Comparison of ENCODE assay signal across 17 mouse cellular contexts in the genomic region with DNA sequence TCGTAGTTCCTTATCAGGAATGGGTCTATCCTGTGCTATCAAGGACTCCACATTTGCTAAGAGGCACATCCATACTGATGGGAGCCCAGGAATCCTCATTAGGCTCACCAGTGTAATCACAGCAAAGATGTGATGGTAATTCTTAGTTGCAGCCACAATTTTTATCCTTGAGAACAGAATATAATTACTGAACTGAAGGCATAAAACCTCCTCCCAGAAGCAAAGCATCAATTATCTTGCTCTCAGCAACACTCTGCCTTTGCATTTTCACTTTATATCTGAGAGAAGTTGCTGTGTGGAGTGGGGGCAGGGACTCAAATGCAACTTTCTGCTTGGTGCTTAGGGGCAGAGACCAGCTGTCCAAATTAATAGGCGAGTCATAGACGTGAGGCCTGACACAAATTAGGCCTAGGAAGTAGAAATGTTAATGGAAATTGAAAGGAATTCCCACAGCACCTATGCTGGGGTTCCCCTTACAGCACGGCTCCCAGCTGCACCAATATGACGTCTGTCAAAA.
A peak's percentile ranks its signal among the peaks of the same experiment; 100 is the strongest.
DNase-seq lines count a peak whose midpoint lies in the region; ATAC-seq and TF ChIP-seq lines count a peak whose summit lies in the region.
"Had no signal": no experiment of that assay in that cellular context is flagged by ENCODE, and none has a peak within 500 bp of the region (broad histone marks: within the 10 kb centered on the region; RNA-seq: fewer than 3 reads in every experiment).

No protein-coding gene starts in this region.

- H3K9me3 ChIP-seq in midbrain, embryonic 11.5 days (ENCODE audit: control insufficient read depth, low read length): no peaks in the 10 kb centered on the region
- no peaks in the 10 kb centered on the region for H3K9me3 ChIP-seq in midbrain, embryonic 10.5 days (replicated peaks)
- no peaks in the 10 kb centered on the region for H3K9me3 ChIP-seq in forebrain, postnatal 0 days (ENCODE audit: low read length)
- H3K9me3 ChIP-seq in midbrain, embryonic 12.5 days: no peaks in the 10 kb centered on the region
- H3K9me3 ChIP-seq: limb, embryonic 13.5 days had no signal

- no peak overlapping the region for H3K27ac ChIP-seq in midbrain, embryonic 11.5 days (ENCODE audit: low read depth, low read length)
- H3K27ac ChIP-seq in midbrain, embryonic 10.5 days (replicated peaks): no peak overlapping the region
- H3K27ac ChIP-seq in forebrain, postnatal 0 days (ENCODE audit: low read depth, low read length): no peak overlapping the region
- no peak overlapping the region for H3K27ac ChIP-seq in midbrain, embryonic 12.5 days (replicated peaks)
- H3K27ac ChIP-seq in kidney, adult 2 months (ENCODE audit: insufficient read depth, low read depth, low read length): no peak overlapping the region
- H3K27ac ChIP-seq: limb, embryonic 13.5 days; macrophage had no signal

- no peak for DNase-seq in midbrain, embryonic 11.5 days (ENCODE audit: low spot score, missing footprints)
- DNase-seq in midbrain, embryonic 10.5 days (ENCODE audit: low spot score): no peak
- DNase-seq in forebrain, postnatal 0 days: no peak
- peak; percentile 4 for DNase-seq in telencephalon, adult 2 months (ENCODE audit: low read depth, low spot score)
- no peak for DNase-seq in kidney, adult 2 months
- DNase-seq in heart, adult 18-20 months: no peak
- DNase-seq: adrenal gland, adult 8-10 months; cerebellum, postnatal 14 days; heart, adult 11 months; kidney, postnatal 14 days; liver, postnatal 0 days; right cerebral cortex, adult 18-20 months had no signal

- no peak overlapping the region for H3K4me2 ChIP-seq in midbrain, embryonic 11.5 days
- H3K4me2 ChIP-seq in forebrain, postnatal 0 days (ENCODE audit: low read depth): no peak overlapping the region
- H3K4me2 ChIP-seq in midbrain, embryonic 12.5 days (replicated peaks): no peak overlapping the region
- H3K4me2 ChIP-seq: limb, embryonic 13.5 days had no signal

- H3K4me3 ChIP-seq in midbrain, embryonic 11.5 days (ENCODE audit: low read depth, low read length): no peak overlapping the region
- H3K4me3 ChIP-seq in midbrain, embryonic 10.5 days: no peak overlapping the region
- no peak overlapping the region for H3K4me3 ChIP-seq in forebrain, postnatal 0 days (ENCODE audit: low read depth, low read length)
- no peak overlapping the region for H3K4me3 ChIP-seq in midbrain, embryonic 12.5 days
- H3K4me3 ChIP-seq in kidney, adult 2 months (ENCODE audit: insufficient read depth, low read depth, low read length): no peak overlapping the region
- H3K4me3 ChIP-seq: limb, embryonic 13.5 days had no signal

- no peaks in the 10 kb centered on the region for H3K27me3 ChIP-seq in midbrain, embryonic 11.5 days (ENCODE audit: control insufficient read depth, insufficient read depth, low read length)
- H3K27me3 ChIP-seq in midbrain, embryonic 10.5 days (ENCODE audit: low read depth, poor library complexity, severe bottlenecking): no peaks in the 10 kb centered on the region
- no peaks in the 10 kb centered on the region for H3K27me3 ChIP-seq in forebrain, postnatal 0 days (ENCODE audit: insufficient read depth, low read length)
- H3K27me3 ChIP-seq in midbrain, embryonic 12.5 days: no peaks in the 10 kb centered on the region
- no peaks in the 10 kb centered on the region for H3K27me3 ChIP-seq in kidney, adult 2 months (replicated peaks; ENCODE audit: control insufficient read depth, insufficient read depth, low read length)
- H3K27me3 ChIP-seq: limb, embryonic 13.5 days had no signal

- H3K36me3 ChIP-seq in midbrain, embryonic 11.5 days (ENCODE audit: control insufficient read depth, insufficient read depth, low read length): no peaks in the 10 kb centered on the region
- H3K36me3 ChIP-seq in midbrain, embryonic 10.5 days: no peaks in the 10 kb centered on the region
- H3K36me3 ChIP-seq in forebrain, postnatal 0 days (ENCODE audit: insufficient read depth): no peaks in the 10 kb centered on the region
- no peaks in the 10 kb centered on the region for H3K36me3 ChIP-seq in midbrain, embryonic 12.5 days
- no peaks in the 10 kb centered on the region for H3K36me3 ChIP-seq in kidney, adult 2 months (ENCODE audit: control insufficient read depth, insufficient read depth, low read length)
- H3K36me3 ChIP-seq: limb, embryonic 13.5 days had no signal

- no peaks in the 10 kb centered on the region for H3K4me1 ChIP-seq in midbrain, embryonic 11.5 days (ENCODE audit: control insufficient read depth, insufficient read depth, low read length)
- H3K4me1 ChIP-seq in midbrain, embryonic 10.5 days: no peaks in the 10 kb centered on the region
- H3K4me1 ChIP-seq in forebrain, postnatal 0 days (ENCODE audit: insufficient read depth): no peaks in the 10 kb centered on the region
- no peaks in the 10 kb centered on the region for H3K4me1 ChIP-seq in midbrain, embryonic 12.5 days
- H3K4me1 ChIP-seq in kidney, adult 2 months (ENCODE audit: control insufficient read depth, insufficient read depth, low read length): no peaks in the 10 kb centered on the region

- ATAC-seq in midbrain, embryonic 11.5 days (ENCODE audit: low FRiP score): peak; percentile 74
- peak; percentile 53; the same call in 1 of the 2 replicates for ATAC-seq in forebrain, postnatal 0 days
- peak; percentile 94 for ATAC-seq in midbrain, embryonic 12.5 days (ENCODE audit: low FRiP score, low read depth)
- ATAC-seq in monocyte, adult 5-6 weeks (replicated peaks; ENCODE audit: insufficient number of reproducible peaks, low FRiP score, low TSS enrichment, poor library complexity, severe bottlenecking): no peak
- ATAC-seq: inflammation-experienced regulatory T-cells, adult 6 months; liver, postnatal 0 days had no signal

- no peak overlapping the region for H3K9ac ChIP-seq in midbrain, embryonic 11.5 days (ENCODE audit: low read length)
- H3K9ac ChIP-seq in forebrain, postnatal 0 days: no peak overlapping the region
- no peak overlapping the region for H3K9ac ChIP-seq in midbrain, embryonic 12.5 days (replicated peaks)
- H3K9ac ChIP-seq: limb, embryonic 13.5 days; liver, postnatal 0 days had no signal

- 67% methylated on average over 5 of the region's 5 CpGs for WGBS in midbrain, embryonic 11.5 days
- WGBS in midbrain, embryonic 10.5 days: 74% methylated on average over 5 of the region's 5 CpGs
- WGBS in forebrain, postnatal 0 days: 56% methylated on average over 5 of the region's 5 CpGs
- 62% methylated on average over 5 of the region's 5 CpGs for WGBS in midbrain, embryonic 12.5 days
- 71% methylated on average over 5 of the region's 5 CpGs for WGBS in kidney, adult 2 months

- no peak for TF ChIP-seq POLR2A in kidney, adult 2 months (IDR thresholded peaks at IDR 0.05; ENCODE audit: low read depth, low read length)

- no peak for TF ChIP-seq CTCF in forebrain, postnatal 0 days (IDR thresholded peaks at IDR 0.05; ENCODE audit: low read depth)
- no peak for TF ChIP-seq CTCF in kidney, adult 2 months (conservative IDR thresholded peaks at IDR 0.05; ENCODE audit: insufficient read depth, insufficient read length, low read depth, low read length)
